Mouse (Mus musculus) granulocyte monocyte progenitor cell, adult 5-6 weeks (primary cell): ENCODE data around the gene Arhgap31. TPM values are rescaled to one million over a fixed set of nuclear protein-coding genes. Genes with fewer than 3 reads are reported as not detected.
A peak's percentile ranks its signal among the peaks of the same experiment; 100 is the strongest.
"Not testable (repeated sequence)": the region's sequence is repeated elsewhere in the genome, so short reads cannot be mapped to it uniquely, and the experiment has no call there.

ENCODE experiments used
- ATAC-seq: replicated peaks from 2 replicates; pipeline ENCODE4 v1.8.0; 2016; ENCODE audit warnings: mild to moderate bottlenecking, moderate TSS enrichment, inconsistent platforms; ENCODE audit not compliant: poor library complexity, severe bottlenecking
- total RNA-seq, 2 experiments: library from RNA; stranded (forward) in 1 of 2; stranded (reverse) in 1 of 2; fragments of 200-712, 200-1000 nt in 1 of 2; fragments of >200 nt in 1 of 2; fragmentation: Nextera tagmentation in 1 of 2; gene quantifications; 2 replicates each; pipeline ENCODE4 v1.2.3; 2014 to 2017

Arhgap31 gene
- total RNA-seq, 2 experiments from 2014 or later: 7.7 to 17.4 TPM

DNA sequence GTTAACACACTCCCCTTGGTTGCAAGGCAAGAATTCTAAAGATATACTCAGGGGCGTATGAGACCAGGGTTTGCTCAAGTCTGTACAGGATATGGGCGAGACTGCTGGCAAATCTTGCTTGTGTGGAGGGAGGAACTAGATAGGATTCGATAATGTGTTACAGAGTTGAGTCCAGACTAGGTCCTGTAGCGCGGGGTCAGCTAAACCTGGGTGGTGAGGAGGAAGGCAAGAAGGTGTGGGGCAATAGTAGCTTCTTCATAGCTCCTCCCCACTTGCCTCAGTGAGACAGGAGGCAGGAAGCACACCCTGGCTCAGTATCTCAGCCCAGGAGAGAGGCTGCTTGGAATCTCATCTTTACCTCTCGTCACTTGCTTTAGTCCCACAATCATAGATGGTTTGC lies 16.1 kb upstream of the Arhgap31 start:
- ATAC-seq: peak; percentile 61

DNA sequence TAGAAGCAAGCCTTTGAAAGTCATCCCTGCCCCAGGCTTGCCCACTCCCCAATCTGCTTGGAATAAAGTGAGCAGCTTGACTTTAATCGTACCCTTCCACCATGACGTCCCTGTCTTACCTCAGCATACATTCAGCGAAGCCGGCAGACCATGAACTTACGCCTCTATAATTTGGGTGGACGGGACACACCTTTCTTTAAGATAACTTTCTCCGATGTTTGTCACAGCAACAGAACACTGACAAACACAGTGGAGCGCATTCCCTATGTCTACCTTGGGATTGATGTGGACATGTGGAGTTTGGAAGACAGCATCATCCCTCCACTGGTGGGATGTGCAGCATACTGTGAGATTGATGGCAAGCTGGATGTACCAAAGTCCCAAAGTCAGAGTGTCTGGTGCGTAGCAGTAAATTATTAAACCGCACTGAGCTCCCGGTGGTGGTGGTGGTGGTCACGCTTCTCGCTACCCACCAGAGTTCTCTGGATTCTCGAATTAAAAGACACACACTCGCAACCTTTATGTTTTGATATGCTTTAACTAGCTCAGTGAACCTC lies 15.6 kb upstream of the Arhgap31 start:
- ATAC-seq: no peak

DNA sequence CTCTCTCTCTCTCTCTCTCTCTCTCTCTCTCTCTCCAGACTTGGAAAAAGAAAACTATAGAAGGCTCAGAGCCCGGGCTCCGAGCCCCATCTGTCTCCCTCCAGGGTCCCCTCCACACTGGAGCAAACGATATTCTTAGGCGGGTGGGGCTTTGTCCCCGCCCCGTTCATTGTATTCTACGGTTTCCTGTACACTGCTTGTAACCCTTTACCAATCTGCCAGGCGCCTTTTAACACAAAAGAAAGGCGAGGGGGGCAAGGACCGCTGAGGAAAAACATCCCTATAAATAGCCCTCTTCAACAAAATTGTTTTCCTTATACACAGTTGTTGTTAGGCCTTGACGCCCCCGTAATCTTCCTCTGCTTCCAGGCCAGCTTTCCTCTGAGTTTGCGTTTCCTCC lies 11.9 kb upstream of the Arhgap31 start:
- no peak for ATAC-seq

DNA sequence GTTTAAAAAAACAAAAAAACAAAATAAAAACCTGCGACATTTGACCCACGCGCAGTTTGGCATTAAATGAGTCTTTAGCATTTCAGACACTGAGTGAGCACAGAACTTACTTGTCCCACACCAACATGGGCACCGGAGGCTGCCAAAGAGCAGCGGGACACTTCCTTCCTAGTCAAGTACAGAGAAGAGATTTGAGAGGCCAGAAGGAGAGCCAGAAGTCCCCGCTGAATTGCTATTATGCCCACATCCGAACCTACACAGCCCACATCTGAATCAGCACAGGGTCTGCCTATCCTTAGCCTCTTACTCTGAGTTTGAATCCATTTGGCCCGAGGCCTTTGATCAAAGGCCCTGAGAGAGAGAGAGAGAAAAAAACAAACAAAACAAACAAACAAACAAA lies 11.2 kb upstream of the Arhgap31 start:
- ATAC-seq: no peak

DNA sequence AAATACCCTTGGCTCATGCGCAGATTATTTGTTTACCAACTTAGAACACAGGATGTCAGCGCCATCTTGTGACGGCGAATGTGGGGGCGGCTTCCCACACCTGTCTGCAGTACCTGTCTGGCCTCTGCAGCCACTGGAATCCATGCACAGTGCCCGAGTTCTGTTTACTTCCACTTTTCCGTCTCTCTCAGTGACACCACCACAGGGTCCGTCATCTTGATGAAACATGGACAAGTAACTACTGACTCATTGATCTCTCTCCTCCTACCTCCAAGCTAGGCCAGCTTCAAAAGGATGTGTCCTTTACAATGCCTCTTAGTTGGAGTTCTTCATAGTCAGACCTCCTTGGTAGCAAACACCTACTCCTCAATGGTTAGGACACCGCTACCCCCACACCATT lies 8.3 kb upstream of the Arhgap31 start:
- peak; percentile 27; the same call in 1 of the 2 replicates for ATAC-seq

DNA sequence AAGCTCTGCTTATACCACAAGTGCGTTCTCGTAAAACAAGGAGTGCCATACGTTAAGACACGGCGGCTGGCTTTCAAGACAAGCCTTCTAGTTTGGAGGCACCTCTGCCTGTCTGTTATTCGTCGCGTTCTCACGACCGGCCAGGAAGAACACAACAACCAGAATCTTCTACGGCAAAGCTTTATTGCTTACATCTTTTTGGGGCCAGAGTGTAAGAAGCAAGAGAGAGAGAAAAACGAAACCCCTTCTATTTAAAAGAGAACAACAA lies 1.1 kb upstream of the Arhgap31 start:
- not testable (repeated sequence) for ATAC-seq

DNA sequence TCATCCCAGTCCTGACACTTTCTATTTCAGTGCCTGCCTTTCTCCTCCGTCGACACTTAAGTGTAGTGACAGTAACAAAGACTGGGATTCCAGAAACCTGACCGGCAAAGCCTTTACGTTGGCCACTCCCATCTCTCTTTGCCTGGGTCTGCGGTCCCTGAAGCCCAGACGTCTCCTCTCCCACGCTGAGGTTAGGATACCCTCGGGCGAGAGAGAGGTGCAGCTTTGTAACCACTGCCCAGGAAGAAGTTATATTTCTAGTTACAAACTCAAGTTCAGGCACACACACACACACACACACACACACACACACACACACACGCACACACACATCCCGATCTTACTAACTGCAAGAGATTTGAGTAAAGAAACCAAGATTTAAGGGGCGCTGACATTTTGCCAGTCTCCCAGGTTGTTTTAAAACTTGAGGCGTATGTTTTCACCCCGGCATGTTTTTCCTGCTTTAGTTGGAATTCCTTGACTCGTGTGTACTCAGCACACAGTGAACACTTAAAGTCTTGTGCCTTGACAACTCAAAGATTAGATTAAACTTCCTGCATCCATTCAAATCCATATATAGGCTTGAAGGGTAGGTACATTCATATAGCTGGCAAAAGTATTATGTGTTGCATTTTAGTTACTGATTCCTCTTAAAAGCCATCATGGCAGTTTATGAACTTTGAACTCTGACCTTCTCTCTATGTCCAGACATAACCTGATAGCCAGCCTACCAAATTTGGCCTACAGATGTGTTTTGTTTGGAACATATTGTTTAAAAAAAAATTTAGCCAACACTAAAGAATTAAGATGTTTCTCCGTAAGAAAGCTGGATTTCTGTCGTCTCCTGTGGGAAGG lies 557 bp upstream of the Arhgap31 start:
- ATAC-seq: peak; percentile 29

DNA sequence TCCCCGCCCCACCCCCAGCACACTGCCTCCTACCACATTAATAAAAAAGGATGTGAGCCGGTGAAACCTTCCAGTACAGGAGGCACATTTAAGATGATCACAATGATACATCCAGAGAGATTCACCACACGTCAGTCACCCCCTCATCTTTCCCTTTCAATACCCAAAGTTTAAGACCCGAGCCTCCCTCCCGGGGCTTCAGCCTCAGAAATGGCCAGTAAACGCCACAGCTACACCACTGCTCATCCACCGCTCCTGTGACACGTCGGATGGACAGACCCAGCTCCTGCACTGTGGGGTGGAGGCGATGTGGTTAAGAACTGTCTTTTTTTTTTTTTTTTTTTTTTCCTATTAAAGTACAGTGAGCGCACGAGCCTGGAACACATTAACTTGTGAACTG lies 969 bp downstream of the Arhgap31 start:
- ATAC-seq: peak; percentile 19

DNA sequence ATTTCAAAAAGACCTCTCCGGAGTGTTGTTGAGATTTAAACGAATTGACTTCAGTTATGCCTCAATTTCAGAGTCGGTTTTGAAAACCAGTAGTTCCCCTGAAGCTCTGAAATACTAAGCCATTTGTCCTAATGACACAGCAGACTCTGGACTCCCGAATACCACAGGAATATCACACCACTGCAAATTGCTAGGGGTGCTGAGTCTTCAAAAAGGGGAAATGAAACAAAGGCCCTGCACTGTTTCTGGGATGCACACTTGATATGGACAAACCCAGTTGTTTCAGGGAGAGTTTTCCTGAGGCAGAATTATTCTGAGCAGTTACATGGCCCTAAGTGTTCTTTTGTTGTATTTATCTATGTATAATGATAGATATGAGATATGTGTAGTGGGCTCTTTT lies 1.8 kb downstream of the Arhgap31 start:
- peak; percentile 61 for ATAC-seq

DNA sequence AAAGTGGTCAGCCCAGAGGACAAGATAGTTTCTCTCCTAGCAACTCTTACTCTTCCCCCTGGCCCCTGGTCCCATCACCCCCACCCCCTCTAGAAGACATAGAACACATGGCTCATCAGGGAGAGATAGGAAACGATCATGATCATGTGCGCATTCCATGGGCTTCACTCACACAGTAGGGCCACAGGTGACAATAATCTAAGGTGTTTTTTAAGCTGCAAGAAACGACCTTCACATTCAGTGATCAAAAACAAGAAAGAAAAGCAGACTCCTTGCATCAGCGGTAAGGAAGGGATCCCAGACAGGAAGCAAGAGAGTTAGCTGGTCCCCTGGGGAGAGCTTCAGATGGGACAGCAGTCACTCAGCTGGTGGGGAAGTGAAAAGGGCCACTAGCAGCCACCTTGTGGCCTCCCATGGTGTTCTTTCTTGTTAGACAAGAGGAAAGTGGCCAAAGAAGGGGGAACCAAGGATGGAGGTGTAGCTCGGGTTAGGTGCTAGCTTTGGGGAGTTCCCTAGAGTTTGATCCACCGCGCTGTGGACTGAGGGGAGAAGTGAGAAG lies 4.0 kb downstream of the Arhgap31 start:
- peak; percentile 51 for ATAC-seq

DNA sequence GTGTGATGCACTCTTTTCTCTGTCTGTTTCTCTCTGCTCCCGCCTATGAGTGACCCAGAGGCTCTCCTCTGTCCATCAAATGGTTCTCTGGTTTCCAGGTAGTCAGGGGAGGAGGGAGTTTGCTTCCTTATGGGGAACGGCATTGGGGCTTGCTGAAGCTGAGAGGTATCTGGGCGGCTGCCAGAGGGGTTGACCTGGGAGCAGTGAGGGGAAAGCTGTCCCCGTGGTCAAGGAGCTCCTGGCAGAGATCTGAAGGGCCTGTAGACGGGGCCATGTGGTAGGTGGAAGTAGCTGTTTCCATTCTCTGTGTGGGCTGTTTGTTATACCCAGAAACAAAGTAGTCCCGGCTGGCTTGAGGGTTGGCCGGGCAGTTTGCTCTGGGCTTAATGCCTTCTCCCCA lies 6.3 kb downstream of the Arhgap31 start:
- no peak for ATAC-seq

DNA sequence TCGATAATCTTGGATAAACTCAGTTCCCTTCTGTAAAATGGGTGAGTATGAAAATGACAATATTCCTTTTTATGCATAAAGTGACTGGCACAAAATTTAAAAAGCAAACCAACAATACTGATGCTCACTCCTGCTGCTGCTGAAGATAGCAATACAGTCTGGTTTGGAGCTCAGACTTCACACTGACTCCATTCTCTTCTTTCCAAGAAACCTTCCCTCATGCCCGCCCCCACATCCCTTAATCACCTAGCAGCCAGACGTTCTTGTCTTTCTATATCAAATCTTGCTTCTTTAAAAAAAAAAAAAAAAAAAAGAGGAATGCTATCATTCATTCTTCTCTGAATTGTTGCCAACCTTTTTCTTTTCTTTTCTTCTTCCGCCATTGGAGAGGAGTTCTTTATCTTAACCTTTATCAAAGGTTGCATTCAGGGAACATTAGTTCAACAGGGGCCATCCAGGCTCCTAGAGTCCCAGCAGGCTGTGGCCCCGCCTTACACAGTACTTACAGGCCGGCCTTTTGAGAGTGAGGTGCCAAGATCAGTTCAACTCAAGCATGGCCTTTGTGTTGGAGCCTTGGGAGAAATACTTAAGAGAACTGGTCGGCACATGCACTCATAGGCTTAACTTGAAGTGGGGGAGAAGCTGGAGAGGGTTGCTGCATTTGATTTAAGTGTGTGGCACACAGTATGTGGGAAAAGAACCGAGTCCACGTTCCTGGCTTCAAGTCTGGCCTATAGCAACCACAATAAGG lies 7.4 kb downstream of the Arhgap31 start:
- no peak for ATAC-seq

DNA sequence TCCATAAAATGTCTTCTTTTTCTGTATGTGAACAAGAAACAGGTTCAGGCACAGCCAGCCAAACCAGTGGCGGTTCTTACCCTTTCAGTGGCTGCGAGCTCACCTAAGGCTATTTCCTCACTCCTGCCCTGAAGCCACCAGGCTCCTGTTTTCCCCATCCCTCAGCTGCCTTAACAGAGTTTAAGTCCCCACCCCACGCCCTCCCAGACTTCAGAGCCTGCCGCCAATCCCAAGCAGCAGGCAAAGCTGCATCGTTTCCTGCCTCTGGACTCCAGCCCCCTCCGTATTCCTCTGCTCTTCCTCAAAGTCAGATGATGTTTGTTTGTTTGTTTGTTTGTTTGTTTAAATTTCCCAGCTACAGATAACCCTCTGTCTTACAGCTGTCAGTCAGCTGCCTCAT lies 9.6 kb downstream of the Arhgap31 start:
- ATAC-seq: no peak

DNA sequence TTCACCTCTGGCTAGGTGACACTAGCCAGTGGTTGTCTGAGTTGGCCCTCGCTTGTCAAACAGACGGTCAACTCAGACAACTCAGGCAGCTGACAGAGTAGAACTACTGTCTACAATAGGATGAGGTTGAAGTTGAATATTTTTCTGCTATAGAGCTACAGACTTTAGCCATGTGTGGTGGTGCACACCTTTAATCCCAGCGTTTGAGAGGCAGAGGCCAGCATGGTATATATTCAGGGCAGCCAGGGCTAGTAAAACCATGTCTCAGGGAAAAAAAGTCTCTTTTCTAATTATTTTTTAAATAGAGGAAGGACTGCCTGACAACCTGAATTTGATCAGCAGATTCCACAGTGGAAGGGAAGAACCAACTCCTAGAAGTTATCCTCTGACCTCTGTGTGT lies 10.8 kb downstream of the Arhgap31 start:
- no peak for ATAC-seq

DNA sequence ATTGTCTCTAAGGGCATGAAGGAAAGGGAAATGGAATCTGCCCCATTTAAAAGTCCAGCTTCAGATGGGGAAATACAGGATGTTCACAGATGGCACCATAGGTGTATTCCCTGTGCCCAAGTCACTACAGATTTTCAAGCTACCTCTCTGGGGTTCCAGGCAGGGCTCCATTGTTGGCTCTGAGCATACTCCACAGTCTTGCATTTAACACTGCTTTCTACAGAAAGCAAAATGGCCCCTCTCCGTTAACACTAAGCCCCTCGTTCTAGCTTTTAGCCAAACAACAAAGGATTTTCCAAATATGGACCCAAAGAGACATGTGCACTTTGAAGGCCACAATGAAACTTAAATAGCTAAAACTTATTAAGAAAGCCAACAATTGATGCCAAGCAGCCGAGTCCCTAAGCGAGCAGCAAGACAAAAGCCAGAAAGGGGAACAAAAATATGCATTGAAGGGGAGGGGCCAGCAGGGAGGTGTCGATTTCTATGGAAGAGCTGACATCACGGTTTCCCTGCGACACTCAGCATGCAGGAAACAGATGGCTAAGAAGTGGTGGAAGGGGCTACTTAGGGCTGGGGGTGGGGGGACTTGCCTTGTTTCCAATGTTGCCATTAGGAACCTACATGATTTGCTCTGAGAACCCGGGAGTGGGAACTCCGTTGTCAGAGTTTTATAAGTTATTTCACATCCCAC lies 11.4 kb downstream of the Arhgap31 start:
- peak; percentile 95 for ATAC-seq

DNA sequence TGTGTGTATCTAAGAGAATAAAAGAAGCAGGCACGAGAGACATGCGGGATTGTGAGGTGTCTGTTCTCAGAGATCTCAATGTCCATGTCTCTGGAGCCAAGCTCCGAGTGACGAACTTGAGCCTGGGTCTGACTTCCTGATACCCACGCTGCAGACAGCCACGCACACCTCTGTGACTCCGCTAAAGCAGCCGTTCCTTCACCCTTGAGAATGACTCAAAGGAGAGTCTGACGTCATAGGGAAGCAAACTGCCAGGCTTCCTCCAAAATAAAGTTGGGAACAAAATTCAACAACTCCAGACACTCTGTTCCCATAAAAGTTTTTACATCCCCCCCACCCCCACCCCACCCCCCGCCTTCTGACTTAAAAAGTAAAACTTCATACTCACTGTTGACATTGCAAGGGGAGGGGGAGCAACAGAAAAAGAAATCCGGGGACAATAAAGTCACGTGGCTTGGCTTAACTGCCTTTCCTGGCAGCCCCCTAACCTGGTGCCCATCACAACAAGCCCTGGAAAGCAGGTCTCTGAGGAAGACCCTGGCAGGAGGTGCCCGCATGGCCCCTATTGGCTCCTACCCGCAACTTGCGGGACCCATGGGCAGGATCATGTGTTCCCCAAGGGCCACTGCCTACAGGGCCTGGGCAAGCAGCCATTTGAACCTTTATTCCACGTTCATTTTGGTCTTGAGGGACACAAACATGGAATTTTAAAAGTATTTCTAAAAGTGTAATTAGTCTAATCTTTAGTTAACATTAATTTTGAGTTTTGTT lies 12.5 kb downstream of the Arhgap31 start:
- no peak for ATAC-seq

DNA sequence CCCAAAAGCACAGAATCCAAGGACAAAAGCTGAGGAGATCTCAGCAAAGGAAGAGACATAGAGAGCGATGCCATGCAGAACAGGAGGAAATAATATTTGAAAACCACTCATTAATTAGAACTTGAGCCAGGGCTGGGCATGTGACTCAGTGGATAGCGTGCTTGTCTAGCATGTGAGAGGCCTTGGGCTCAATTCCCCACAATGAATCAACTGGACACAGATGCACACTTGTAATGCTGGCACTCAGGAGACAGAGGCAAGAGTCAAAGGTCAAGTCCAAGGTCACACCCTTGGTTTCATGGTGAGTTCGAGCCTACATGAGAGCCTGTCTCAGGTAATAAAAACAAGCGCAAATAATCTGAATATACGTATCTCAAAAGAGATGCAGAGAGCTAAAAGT lies 15.5 kb downstream of the Arhgap31 start:
- no peak for ATAC-seq

DNA sequence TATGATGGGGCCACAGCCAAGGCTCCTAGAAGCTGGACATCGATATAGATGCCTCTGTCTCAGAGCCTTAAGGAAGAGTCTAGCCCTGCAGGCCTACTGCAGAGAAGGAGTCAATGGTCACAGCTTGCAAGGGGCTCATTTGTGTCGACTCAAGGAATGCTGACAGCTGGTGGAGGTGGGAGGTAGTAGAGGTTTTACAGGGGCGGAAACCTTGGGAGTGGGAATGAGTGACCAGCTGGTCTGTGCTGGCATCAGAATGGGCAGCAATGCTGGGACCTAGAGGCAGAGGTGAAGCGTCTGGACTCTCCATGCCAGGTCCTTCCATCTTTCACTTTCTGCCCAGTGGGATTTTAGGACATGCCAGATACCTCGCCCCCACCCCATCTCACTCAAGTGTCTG lies 17.5 kb downstream of the Arhgap31 start:
- ATAC-seq: no peak

DNA sequence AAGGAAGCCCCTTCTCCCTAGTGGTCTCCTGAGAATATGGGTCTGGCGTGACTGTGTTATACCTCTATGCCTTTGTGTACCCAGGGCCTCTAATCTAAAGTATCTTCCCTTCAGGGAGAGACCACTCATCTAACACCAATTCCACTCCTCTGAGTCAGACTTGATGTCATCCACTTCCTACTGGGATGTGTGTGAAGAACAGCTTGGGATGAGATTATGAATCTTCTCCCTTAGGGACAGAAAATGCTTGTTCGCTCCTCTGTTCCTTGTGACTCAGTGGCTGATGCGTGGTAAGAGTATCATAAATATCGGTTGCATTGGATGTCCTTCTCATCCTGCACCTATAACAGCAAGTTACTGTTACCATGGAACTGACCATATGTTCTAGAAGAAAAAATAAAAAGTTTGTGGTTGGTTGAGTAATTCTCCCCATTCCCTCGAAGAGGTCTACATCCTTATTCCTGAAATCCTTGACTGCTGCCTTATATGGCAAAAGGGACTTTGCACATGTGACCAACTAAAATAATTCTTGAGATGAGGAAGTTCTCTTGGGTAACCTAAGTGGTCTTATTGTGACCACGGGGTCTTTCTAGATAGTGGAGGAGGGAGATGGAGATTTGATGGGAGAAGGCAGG lies 18.1 kb downstream of the Arhgap31 start:
- ATAC-seq: peak; percentile 86

DNA sequence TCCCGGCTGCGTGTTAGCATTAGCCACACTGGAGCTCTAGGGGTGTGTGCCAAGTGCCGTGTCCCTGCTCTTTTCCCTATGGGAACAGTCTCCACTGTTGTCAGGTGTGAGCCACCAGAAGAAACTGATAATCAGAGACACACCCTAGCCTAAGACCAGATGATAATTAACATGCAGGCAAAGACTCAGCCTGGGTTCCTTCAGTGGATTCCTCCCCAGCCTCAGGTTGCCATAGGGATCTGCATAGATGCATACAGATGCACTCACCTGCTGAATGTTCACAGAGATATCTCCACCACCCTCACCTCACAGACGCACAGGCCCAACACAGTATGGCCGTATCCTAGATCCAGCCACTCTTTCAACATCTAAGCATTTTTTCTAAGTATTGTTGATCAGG lies 22.6 kb downstream of the Arhgap31 start:
- no peak for ATAC-seq
